Mouse (Mus musculus): ENCODE results near the gene Magi2.

Gene Magi2

DNA sequence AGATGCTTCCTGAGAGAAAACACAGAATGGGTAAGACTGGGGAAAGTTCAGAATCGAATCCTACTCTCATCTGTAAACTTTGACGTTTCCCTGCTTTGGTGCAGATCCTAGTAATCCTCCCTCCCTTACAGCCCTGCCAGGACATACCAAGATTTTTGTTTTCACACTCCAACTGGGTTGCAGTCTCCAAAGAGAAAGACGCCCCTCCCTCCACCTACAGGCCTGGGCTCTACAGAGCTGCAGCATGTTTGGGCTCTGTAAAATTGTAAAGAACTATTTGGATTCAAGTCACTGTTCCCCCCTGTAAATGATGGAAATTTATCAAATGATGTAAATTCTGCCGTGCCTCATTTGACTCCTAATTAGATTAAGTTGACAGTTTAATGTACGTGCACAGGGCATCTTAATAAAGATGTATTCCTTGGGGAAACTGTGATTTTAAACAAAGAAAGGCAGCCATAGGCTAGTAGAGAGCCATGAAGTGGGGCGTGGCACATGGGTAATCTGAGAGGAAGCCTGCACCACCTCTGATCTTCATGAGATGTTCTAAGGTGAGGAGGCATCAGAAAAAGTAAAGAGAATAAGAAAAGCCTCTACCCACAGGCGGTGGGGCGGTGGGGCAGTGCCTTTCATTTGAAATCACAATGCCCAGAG is 1310.7 kb downstream of the Magi2 start:
- DNase-seq, result no peak

DNA sequence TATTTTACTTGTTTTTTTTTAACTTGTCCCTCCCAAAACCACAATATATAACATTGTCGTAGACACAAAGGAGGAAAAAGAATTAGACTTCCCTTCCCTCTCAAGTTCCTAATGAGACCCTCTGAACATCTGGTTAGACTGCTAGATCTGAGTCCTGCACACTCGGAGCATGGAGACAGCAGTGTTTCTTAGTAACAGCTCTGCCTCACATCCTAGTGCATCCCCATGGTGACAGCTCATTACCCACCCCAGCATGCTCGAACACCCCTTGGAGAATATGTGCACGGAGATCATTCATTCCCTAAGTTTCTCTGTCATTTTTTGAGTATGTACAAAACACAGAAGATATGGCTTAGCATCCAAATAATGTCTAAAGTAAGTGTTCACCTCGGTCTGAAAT is 1317.5 kb downstream of the Magi2 start:
- DNase-seq, result no peak

DNA sequence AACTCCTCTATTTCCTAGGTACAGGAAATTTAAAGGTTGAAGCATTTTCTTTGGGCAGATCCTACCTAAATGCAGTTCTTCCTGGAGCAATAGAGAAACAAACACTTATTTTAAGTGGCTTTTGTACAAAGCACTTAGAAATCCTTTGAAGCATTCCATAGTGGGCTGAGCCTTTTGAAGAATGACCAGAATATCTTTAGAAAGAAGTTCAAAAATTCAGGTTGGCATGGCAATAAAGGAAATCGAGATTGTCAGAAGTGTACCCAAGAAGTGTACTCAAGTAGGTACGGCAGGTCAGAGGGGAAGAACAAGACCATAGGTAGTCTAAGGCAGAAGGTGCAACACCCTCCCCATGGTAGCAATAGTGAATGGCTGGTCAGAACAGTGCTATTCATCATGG is 1332.5 kb downstream of the Magi2 start:
- no peak for DNase-seq

DNA sequence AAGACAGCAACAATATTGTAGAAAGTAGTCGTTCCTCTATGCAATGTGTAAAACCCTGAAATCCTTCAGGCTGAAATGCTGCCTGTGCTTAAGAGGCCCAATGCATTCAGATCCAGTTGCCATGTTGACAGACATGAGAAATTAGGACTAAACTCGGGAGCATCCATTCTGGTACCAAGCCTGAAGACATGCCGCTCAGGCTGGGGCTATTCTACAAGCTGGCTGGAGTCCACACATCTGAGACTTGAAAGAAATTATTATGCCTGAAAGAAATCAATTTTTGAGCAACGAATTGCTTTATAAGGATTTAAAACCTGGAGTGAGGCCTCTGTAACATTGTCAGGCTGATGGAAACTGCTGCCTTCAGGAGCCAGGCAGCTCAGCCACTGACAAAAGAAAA is 1333.0 kb downstream of the Magi2 start:
- no peak for DNase-seq

DNA sequence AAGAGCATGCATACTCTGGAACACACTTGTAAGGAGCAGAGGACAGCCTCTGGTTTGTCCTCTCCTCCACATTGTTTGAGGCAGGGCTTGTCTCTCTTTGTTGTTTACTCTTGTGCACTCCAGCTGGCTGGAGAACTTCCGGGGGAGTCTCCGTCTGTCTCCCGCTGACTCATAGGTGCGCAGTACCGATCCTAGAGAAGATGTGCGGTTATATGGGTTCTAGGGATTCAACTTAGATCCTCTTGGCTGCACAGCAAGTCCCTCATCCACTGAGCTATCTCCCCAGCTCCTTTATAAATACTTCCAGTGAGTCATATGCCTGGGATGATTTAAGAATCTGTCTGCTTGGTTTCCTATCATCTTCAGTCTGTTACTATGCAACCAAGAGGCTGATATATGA is 1341.6 kb downstream of the Magi2 start:
- DNase-seq, result no peak

DNA sequence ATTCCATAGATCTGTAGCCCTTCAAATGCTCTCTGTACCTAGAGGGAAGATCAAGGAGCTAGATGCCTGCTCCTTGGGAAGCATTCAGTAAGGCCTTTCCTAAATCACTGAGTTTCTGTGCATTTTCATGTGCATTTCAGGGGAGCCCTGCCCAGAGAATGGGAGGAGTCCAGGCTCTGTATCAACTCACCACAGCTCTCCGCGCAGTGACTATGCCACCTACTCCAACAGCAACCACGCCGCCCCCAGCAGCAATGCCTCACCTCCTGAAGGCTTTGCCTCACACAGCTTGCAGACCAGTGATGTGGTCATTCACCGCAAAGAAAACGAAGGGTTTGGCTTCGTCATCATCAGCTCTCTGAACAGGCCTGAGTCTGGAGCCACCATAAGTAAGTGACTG is 1342.1 kb downstream of the Magi2 start:
- DNase-seq, result no peak

DNA sequence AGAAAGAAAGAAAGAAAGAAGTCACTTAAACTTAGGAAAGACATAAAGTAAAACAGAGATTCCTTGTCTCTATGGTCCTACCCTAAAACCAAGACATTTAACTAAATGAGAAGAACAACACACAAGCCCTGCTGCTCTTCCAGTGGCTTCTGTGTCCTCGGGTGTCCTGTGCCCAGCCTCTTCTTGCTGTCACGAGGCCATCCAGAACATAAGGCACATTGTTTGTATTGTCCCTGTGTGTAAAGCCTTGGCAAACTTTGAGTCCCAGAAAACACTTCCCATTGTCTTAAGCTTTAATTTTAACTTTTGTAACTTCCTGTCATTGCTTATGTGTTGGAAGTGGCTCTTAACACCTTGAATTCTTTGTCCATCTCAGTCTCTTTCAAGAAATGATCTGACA is 1348.0 kb downstream of the Magi2 start:
- no peak for DNase-seq

DNA sequence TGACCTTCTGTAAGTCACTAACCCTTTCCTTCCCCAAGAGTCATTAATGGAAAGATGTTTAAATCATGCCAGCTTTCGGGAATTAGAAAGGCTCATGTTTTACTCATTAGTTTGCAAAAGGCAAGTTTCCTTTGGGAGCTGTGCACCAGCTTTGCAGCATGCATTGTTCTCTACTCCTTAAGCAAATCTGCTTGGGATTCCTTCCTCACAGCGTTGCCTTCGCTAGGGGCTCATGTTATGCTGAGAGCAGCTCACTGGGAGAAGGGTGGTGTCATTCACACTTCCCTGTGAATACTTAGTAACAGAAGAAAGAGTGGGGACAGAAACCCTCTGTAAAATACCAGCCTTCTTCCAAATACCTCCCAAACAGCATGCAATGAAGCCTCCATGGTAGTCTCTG is 1349.0 kb downstream of the Magi2 start:
- no peak for DNase-seq

DNA sequence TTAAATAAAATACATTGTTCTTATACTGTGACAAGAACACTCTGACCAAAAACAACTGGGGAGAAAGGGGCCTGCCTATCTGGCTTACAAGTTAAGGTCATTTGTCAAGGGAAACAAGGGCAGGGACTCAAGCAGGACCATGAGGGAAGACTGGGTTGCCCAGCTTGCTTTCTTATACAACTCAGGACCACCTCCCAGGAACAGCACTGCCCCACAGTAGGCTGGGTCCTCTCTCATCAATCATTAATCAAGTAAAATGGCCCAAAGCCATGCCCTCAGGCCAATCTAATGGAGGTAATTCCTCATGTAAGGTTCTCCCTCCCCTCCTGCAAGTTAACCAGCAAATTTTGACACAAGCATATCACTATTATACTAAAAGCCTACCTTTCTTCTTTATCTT is 1349.4 kb downstream of the Magi2 start:
- no peak for DNase-seq

DNA sequence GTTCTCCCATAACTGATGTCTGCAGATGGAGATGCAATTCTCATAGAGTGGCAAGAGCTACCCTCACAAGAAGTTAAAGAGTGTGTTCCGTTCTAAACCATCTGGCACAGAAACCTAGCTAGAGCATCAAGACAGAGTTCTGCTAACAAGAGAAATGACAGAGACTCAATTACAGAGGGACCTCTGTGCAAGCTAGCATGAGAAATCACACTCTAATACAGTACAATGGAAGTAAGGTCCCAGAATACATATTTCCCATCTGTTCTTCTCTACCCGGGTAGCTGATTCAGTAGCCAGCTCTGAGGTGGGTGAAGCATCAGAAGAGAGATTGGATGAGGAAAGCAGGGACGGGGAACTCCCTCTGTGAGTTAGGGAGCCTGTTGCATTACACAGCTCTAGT is 1351.8 kb downstream of the Magi2 start:
- no peak for DNase-seq

DNA sequence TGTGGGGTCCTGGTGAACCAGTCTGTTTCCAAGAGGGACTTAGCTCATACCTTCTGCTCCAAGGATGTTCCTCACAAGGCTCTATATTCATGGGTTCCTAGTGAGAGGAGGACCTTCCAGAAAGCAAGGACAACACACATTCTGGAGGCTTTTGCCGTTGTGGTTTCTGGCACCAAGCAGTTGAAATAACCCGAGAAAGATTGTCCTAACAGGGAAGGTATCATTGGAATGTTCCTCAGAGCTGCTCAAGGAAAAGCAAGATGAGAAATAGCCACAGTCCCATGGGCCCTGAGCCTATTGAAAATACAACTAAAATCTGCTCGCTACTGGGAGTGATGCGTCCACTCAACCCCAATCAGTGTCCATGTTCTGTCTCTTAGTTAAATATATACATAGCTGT is 1353.8 kb downstream of the Magi2 start:
- DNase-seq, result no peak

DNA sequence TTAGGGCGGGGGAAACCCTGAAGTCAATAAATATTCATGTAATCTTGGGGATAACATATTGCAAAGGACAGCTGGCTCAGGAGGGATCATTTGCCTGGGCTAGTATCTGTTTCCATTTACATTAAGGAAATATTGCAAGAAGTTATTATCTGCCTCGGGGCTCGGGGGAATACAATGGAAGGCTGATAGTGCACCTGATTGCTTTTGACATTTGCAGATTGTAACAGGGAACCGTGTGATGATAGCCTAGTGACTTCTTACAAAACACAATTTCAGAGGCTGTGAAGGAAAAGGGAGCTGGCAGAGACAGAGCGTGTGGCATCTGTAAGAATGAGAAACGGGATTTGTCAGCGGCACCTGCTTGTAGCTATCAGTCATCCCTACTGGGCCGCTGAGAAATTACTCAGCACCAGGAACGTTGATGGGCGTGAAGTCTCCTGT is 1356.2 kb downstream of the Magi2 start:
- DNase-seq, result no peak

DNA sequence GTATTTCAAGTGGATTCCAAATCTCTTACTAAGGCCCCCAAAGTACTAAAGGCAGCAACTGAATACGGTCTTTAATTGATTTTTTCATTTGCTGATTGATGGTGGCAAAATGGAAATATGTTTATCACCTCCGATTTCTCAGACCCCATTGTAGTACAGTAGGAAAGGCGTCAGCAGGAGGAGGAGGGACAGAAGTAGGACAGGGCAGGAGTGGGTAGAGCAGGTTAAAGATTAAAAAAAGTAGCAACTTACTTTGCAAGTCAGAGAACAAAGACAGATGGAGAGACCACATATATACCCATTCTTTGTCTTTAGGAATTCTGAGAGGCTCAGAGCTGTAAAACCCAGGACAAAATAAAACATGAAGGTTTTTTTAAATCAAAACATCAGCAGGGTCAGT is 1356.8 kb downstream of the Magi2 start:
- DNase-seq, result no peak

DNA sequence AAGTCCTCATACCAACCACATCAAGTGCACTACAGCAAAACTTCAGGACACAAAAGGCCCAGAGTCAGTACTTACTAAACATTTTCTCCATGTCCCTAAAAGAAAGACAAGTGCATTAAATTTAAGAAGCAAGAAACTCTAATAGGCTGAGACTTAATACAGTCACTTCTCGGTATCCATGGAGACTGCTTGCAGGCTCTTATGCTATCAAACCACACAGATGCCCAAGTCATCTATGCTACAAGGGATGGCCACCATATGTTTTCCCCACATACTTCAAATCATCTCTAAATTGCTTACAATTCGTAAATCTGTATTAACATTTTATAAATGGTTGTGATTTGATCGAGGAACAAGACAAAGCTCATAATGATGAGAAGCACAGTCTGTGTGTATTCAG is 1357.9 kb downstream of the Magi2 start:
- no peak for DNase-seq

DNA sequence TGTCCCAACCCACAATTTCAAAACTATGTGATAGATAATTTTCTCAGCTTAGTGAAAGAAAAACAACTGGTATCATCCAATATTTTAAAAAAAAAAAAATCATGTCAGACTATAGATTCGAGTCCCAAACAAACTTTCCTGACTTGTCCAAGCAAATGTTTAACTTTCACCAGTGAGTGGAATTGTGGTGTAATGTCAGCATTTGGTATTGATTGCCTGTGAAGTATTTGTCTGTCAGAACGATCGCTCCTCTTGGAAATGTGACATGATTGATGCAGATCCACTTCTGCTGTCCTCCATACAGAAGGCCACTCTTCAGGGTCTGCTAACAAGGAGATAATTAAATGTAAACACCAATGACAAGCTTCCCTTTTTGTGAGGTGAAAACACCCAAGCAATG is 1362.9 kb downstream of the Magi2 start:
- no peak for DNase-seq

DNA sequence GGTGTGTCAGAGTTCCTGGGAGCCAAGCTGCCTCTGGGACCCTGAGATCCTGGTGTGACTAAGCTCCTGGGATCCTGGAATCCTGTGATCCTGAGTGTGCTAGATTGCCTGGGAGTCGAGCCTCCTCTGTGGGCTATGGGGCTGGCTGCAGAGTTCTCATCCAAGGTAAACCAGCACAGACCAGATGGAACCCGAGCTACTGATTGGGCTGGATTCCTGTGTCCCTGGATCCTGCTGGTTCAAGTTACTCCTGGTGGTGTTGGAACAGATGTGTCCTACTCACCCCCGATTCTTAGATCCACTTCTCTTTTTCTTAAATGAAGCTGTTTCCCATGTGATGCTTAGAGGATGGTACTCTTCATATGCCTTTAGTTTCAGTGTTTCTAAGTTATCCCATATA is 1371.4 kb downstream of the Magi2 start:
- no peak for DNase-seq

DNA sequence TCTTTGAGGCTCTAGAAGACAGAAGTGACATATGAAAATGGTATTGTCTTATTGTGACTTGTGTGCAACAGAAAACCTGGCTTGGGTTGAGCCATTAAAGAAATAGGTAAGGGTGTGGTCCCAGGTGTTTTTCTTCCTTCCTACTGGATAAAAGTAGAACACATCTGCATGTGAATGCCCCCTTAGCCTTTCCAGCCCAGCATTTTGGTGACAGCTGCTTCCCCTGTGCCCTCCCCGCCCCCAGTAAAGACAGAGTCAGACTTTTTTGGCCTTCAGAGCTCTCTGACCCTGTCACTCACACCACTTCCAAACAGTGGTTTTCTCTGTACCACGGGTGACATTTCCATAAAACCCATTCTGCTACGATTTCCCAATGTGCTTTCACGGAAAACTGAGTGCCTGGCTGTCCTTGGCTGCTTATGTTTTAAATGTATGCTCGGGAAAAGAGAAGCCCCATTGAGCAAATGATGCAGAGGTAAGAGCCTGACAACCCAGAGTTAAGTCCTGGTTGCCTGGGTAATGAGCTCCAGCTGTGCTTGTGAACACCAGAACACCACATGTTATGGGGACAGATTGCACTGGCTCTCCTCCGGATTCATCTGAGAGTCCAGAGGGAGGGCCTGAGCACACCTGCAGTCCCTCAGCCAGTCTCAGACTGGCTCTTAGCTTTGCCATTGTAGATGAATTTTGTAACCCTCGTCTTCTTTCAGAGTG is 1377.1 kb downstream of the Magi2 start:
- DNase-seq, result no peak

DNA sequence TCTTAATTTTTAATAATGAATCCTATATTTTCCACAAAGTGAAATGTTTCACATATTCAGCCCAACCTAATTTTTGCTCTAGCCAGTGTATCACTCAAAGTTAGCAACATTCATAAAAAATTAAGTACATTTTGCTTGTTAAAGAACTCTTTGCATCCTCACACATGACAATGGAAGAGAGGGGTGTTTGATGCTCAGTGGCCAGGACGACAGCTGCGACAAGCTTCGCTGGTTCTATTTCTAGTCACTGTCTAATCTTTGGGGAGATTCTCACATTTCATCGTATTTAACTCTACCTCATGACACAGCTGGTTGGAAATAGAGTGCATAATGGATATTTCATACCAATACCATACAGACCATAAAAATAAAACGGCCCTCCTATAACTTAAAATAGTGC is 1379.7 kb downstream of the Magi2 start:
- DNase-seq, result no peak

DNA sequence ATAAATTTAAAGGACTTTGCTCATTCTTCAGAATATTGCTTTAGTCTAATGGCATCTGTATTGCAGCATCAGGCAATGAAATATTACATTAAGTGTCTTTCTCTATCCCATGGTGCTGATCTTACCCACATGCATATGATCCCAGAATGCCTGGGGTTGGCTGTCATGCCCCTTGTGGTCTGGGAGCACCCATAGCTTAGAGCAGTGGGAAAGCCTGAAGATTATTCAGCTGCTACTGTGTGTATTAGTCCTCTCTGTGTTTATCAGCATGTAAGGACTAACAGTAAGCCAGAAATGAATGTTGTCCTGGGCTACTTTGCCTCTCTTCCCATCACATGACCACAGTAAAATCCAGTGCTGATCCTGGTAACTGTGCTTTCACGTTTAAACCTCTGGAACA is 1380.7 kb downstream of the Magi2 start:
- DNase-seq, result no peak

DNA sequence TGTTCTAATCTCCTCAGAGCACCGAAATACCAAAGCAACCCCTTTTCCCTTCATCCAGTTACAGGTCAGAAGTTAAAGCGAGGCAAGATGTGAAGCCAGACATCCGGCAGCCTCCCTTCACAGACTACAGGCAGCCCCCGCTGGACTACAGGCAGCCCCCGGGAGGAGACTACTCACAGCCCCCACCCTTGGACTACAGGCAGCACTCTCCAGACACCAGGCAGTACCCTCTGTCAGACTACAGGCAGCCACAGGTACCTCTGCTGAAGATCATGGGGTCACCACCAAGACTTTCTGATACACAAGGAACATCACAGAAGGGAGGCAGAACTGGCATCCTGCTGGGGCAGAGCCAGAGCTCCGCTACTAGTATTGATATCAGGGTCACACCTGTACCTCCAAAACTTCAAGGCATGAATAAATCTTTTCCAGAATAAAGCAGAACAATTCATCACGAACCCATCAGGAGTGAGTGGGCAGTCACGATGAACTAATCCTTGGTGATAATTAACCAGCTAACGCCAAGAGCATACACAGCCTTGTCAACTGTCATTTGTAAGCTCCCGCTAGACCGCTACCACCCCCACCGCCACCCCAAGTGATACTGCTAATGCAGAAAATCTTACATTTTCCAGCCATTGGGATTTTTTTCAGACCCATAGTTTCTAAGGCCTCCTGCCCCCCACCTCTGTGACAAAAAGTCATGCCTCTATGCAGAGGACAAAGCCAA is 1382.5 kb downstream of the Magi2 start:
- no peak for DNase-seq

DNA sequence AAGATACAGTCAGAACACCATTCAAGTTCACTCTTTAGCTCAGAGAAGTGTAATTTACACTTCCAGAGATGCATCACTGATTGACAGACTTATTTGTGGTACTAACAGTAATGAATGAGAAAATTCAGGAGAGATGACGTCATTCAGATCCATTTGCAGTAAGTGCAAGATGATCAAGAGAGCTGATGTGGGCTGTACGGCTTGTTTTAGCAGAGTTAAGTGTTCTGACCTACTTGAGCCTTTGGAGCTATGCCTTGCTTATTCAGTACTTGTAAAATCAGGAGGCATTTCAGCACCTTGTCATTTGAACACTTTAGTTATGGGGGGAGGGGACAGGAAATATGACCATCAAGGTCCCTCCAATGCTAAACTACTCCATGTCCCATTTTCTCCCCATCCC is 1383.8 kb downstream of the Magi2 start:
- DNase-seq, result no peak

DNA sequence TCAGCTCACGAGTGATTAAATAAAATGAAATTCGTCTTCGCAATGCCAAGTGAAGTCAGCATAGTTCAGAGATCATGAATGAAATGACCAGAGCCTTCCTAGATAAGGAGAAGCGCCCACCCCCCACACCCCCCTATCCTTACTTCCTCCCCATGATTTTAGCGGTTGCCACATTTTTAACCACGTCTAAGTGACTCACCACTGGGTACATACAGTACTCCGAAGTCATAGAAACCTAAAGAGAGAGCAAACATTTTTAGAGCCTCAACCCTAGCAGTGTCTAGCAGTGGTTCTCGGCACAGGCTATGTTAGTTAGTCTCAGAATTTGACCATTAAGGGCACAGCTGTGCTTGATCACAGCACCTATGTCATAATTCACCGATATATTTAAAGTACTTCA is 1385.8 kb downstream of the Magi2 start:
- DNase-seq, result no peak

DNA sequence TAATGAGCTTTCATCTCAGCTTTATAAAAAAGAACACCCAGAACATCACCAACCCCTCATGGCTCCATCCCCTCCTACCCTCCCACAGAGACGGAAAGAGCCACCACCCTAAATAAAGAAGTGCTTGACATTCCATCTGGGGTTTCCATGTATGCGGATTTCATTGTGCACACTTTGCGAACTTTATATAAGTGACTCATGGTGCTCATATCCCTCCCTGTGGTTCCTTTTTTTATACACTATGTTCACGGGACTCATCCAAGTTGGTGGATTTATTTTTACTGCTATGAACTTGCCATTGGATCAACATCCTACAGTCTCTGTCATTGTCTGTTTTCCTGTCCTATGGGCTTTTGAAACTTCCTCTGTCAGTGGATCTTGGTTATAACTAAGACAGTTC is 1388.1 kb downstream of the Magi2 start:
- no peak for DNase-seq

Data from right cerebral cortex, postnatal 4 days (tissue).